Mouse (Mus musculus): ENCODE measurements around the gene Pof1b. TPM values are rescaled to one million over a fixed set of nuclear protein-coding genes. Genes with fewer than 3 reads are reported as not detected.

Gene Pof1b
- total RNA-seq (2021): not detected
- 0.14 TPM in 1 of 2 replicates, not detected in the other for polyA plus RNA-seq (2012; rRNA removed)
- long read RNA-seq: 0 reads

- H3K79me2 ChIP-seq (replicated peaks; ENCODE audit: control insufficient read depth, insufficient read depth, low read length): no peaks in the 10 kb centered on the region
- TF ChIP-seq CTCF (IDR thresholded peaks at IDR 0.05) (no peak), POLR2A (IDR thresholded peaks at IDR 0.05; ENCODE audit: insufficient read depth, low read depth, low read length) (no peak), EP300 (IDR thresholded peaks at IDR 0.05; ENCODE audit: insufficient read depth, low read depth, low read length) (no peak)
- no peaks in the 10 kb centered on the region for H3K36me3 ChIP-seq (ENCODE audit: control insufficient read depth, insufficient read depth, low read length)
- no peak within 1 kb of the TSS for H3K4me3 ChIP-seq
- WGBS: 52% methylated on average over 5 of the region's 5 CpGs
- no peak for DNase-seq
- no peaks in the 10 kb centered on the region for H3K4me1 ChIP-seq (ENCODE audit: control insufficient read depth, insufficient read depth, low read length)
- intact Hi-C loops (cut with DNase I): no loop called here
- no peak within 1 kb of the TSS for H3K27ac ChIP-seq
- no peak within 1 kb of the TSS for H3K9ac ChIP-seq (ENCODE audit: low read depth, low read length)
- no peaks in the 10 kb centered on the region for H3K27me3 ChIP-seq (ENCODE audit: control insufficient read depth, insufficient read depth, low read length)
These were observed at the start of gene Pof1b for GRCm38 (mm10) chrX:112698508-112698907. Pof1b (minus strand) TSS chrX:112698651.

- no peaks in the 10 kb centered on the region for H3K4me1 ChIP-seq (ENCODE audit: control insufficient read depth, insufficient read depth, low read length)
- intact Hi-C loops (cut with DNase I): no loop called here
- no peaks in the 10 kb centered on the region for H3K79me2 ChIP-seq (replicated peaks; ENCODE audit: control insufficient read depth, insufficient read depth, low read length)
- H3K36me3 ChIP-seq (ENCODE audit: control insufficient read depth, insufficient read depth, low read length): no peaks in the 10 kb centered on the region
- no peaks in the 10 kb centered on the region for H3K27me3 ChIP-seq (ENCODE audit: control insufficient read depth, insufficient read depth, low read length)
- TF ChIP-seq CTCF (IDR thresholded peaks at IDR 0.05) (no peak), POLR2A (IDR thresholded peaks at IDR 0.05; ENCODE audit: insufficient read depth, low read depth, low read length) (no peak), EP300 (IDR thresholded peaks at IDR 0.05; ENCODE audit: insufficient read depth, low read depth, low read length) (no peak)
- no peak overlapping the region for H3K27ac ChIP-seq
- no peak for DNase-seq
- H3K4me3 ChIP-seq: no peak overlapping the region
- H3K9ac ChIP-seq (ENCODE audit: low read depth, low read length): no peak overlapping the region
These were observed 18.1 kb upstream of the Pof1b start for GRCm38 (mm10) chrX:112716587-112716986.

- WGBS: 46% methylated on average over 1 of the region's 1 CpGs
- TF ChIP-seq CTCF (IDR thresholded peaks at IDR 0.05) (no peak), EP300 (IDR thresholded peaks at IDR 0.05; ENCODE audit: insufficient read depth, low read depth, low read length) (no peak), POLR2A (IDR thresholded peaks at IDR 0.05; ENCODE audit: insufficient read depth, low read depth, low read length) (no peak)
- DNase-seq: no peak
- intact Hi-C loops (cut with DNase I): no loop called here
- H3K79me2 ChIP-seq (replicated peaks; ENCODE audit: control insufficient read depth, insufficient read depth, low read length): no peaks in the 10 kb centered on the region
- no peaks in the 10 kb centered on the region for H3K27me3 ChIP-seq (ENCODE audit: control insufficient read depth, insufficient read depth, low read length)
- H3K9ac ChIP-seq (ENCODE audit: low read depth, low read length): no peak overlapping the region
- no peak overlapping the region for H3K4me3 ChIP-seq
- H3K27ac ChIP-seq: no peak overlapping the region
- H3K4me1 ChIP-seq (ENCODE audit: control insufficient read depth, insufficient read depth, low read length): no peaks in the 10 kb centered on the region
- no peaks in the 10 kb centered on the region for H3K36me3 ChIP-seq (ENCODE audit: control insufficient read depth, insufficient read depth, low read length)
These were observed 4.1 kb downstream of the Pof1b start for GRCm38 (mm10) chrX:112694392-112694791.

GRCm38 (mm10) chrX:112680605-112681004 is 17.8 kb downstream of the Pof1b start:
- TF ChIP-seq POLR2A (IDR thresholded peaks at IDR 0.05; ENCODE audit: insufficient read depth, low read depth, low read length) (no peak), EP300 (IDR thresholded peaks at IDR 0.05; ENCODE audit: insufficient read depth, low read depth, low read length) (no peak), CTCF (IDR thresholded peaks at IDR 0.05) (no peak)
- no peak overlapping the region for H3K27ac ChIP-seq
- H3K9ac ChIP-seq (ENCODE audit: low read depth, low read length): no peak overlapping the region
- H3K36me3 ChIP-seq (ENCODE audit: control insufficient read depth, insufficient read depth, low read length): no peaks in the 10 kb centered on the region
- 37% methylated on average over 5 of the region's 5 CpGs for WGBS
- DNase-seq: no peak
- no peak overlapping the region for H3K4me3 ChIP-seq
- H3K4me1 ChIP-seq (ENCODE audit: control insufficient read depth, insufficient read depth, low read length): no peaks in the 10 kb centered on the region
- no peaks in the 10 kb centered on the region for H3K79me2 ChIP-seq (replicated peaks; ENCODE audit: control insufficient read depth, insufficient read depth, low read length)
- H3K27me3 ChIP-seq (ENCODE audit: control insufficient read depth, insufficient read depth, low read length): no peaks in the 10 kb centered on the region
- intact Hi-C loops (cut with DNase I): no loop called here

GRCm38 (mm10) chrX:112675525-112675924 is 22.9 kb downstream of the Pof1b start:
- H3K4me1 ChIP-seq (ENCODE audit: control insufficient read depth, insufficient read depth, low read length): no peaks in the 10 kb centered on the region
- H3K27me3 ChIP-seq (ENCODE audit: control insufficient read depth, insufficient read depth, low read length): no peaks in the 10 kb centered on the region
- no peaks in the 10 kb centered on the region for H3K36me3 ChIP-seq (ENCODE audit: control insufficient read depth, insufficient read depth, low read length)
- H3K4me3 ChIP-seq: no peak overlapping the region
- DNase-seq: no peak
- intact Hi-C loops (cut with DNase I): no loop called here
- no peak overlapping the region for H3K9ac ChIP-seq (ENCODE audit: low read depth, low read length)
- TF ChIP-seq POLR2A (IDR thresholded peaks at IDR 0.05; ENCODE audit: insufficient read depth, low read depth, low read length): no peak
- H3K79me2 ChIP-seq (replicated peaks; ENCODE audit: control insufficient read depth, insufficient read depth, low read length): no peaks in the 10 kb centered on the region
- H3K27ac ChIP-seq: no peak overlapping the region
- 25% methylated on average over 1 of the region's 1 CpGs for WGBS

- TF ChIP-seq EP300 (IDR thresholded peaks at IDR 0.05; ENCODE audit: insufficient read depth, low read depth, low read length) (no peak), CTCF (IDR thresholded peaks at IDR 0.05) (no peak), POLR2A (IDR thresholded peaks at IDR 0.05; ENCODE audit: insufficient read depth, low read depth, low read length) (no peak)
- 21% methylated on average over 81 of the region's 81 CpGs for WGBS
- no peaks in the 10 kb centered on the region for H3K4me1 ChIP-seq (ENCODE audit: control insufficient read depth, insufficient read depth, low read length)
- H3K9ac ChIP-seq (ENCODE audit: low read depth, low read length): peak overlapping the region; percentile 68
- H3K4me3 ChIP-seq: peak overlapping the region; percentile 58
- DNase-seq: peak; percentile 6 to 28
- no peaks in the 10 kb centered on the region for H3K79me2 ChIP-seq (replicated peaks; ENCODE audit: control insufficient read depth, insufficient read depth, low read length)
- no peaks in the 10 kb centered on the region for H3K36me3 ChIP-seq (ENCODE audit: control insufficient read depth, insufficient read depth, low read length)
- intact Hi-C loops (cut with DNase I): no loop called here
- H3K27me3 ChIP-seq (ENCODE audit: control insufficient read depth, insufficient read depth, low read length): no peaks in the 10 kb centered on the region
- H3K27ac ChIP-seq: no peak overlapping the region
These were observed 96.9 kb downstream of the Pof1b start for GRCm38 (mm10) chrX:112601306-112602120.
